Mouse (Mus musculus) kidney, postnatal 0 days (tissue): Measurements from ENCODE around the gene Dnajc16. TPM values are rescaled to one million over a fixed set of nuclear protein-coding genes. Genes with fewer than 3 reads are reported as not detected.

Source experiments
- ATAC-seq: fragments of 200-750 bp; cut with Nextera tagmentation; replicated peaks from 2 replicates; pipeline ENCODE4 v1.8.0; 2017; ENCODE audit warnings: low read depth, moderate number of reproducible peaks, moderate TSS enrichment, moderate library complexity; ENCODE audit not compliant: low FRiP score
- DNase-seq: peaks from one replicate; pipeline ENCODE4 v3.0.0-alpha.2; 2016; ENCODE audit warnings: low spot score
- H3K27ac ChIP-seq: fragments of 300-500 bp; sonication (generic); 2 replicates; pipeline ENCODE4 v1.5.1; 2014; ENCODE audit warnings: mild to moderate bottlenecking
- H3K27me3 ChIP-seq: fragments of 300-500 bp; sonication (generic); 2 replicates; pipeline ENCODE4 v1.6.1; 2014; ENCODE audit warnings: low read length, mixed read lengths; ENCODE audit not compliant: insufficient read depth
- H3K36me3 ChIP-seq: fragments of 300-500 bp; sonication (generic); 2 replicates; pipeline ENCODE4 v1.6.1; 2014; ENCODE audit warnings: low read length, mixed read lengths; ENCODE audit not compliant: insufficient read depth
- H3K4me1 ChIP-seq: fragments of 300-500 bp; sonication (generic); replicated peaks from 2 replicates; pipeline ENCODE4 v1.6.1; 2014; ENCODE audit warnings: antibody characterized with exemption, low read length, mixed read lengths; ENCODE audit not compliant: insufficient read depth
- H3K4me2 ChIP-seq: fragments of 300-500 bp; sonication (generic); 2 replicates; pipeline ENCODE4 v1.6.1; 2014; ENCODE audit warnings: mild to moderate bottlenecking, low read length, moderate library complexity, mixed read lengths
- H3K4me3 ChIP-seq: fragments of 300-500 bp; sonication (generic); replicated peaks from 2 replicates; pipeline ENCODE4 v1.5.1; 2014; ENCODE audit warnings: low read depth, low read length
- H3K9ac ChIP-seq: fragments of 300-500 bp; sonication (generic); 2 replicates; pipeline ENCODE4 v1.6.1; 2014; ENCODE audit warnings: low read depth, low read length
- H3K9me3 ChIP-seq: fragments of 300-500 bp; sonication (generic); replicated peaks from 2 replicates; pipeline ENCODE4 v1.6.1; 2016; ENCODE audit warnings: low read length, inconsistent platforms, mixed read lengths
- CTCF ChIP-seq: IDR thresholded peaks from 2 replicates; pipeline ENCODE4 v1.5.1; 2016; ENCODE audit warnings: antibody characterized with exemption, low read depth, mild to moderate bottlenecking, moderate library complexity
- WGBS: fragments of 180-500 bp; shearing (Covaris S2); extraction: QIAGEN DNeasy Blood & Tissue Kit; methylation state at CpG from one replicate; pipeline ENCODE4 v1.1.7; 2014; 5-methylcytosine and 5-hydroxymethylcytosine counted together
- polyA plus RNA-seq: library from polyadenylated mRNA; unstranded; fragments of >200 nt; fragmentation: Nextera tagmentation; extraction: Ambion mirVana; gene quantifications from 2 replicates; pipeline ENCODE4 v1.2.1, GENCODE M21; 2015

The Dnajc16 gene
- polyA plus RNA-seq, 1 experiment from 2014 or later, result 5.2 TPM

- Histone ChIP-seq H3K4me2 (no peak overlapping the region), H3K4me3 (no peak overlapping the region), H3K36me3 (peaks cover 24% of the 10 kb centered on the region), H3K9me3 (no peaks in the 10 kb centered on the region), H3K27me3 (no peaks in the 10 kb centered on the region), H3K4me1 (peaks cover 2% of the 10 kb centered on the region; the same call in 1 of the 2 replicates), H3K27ac (no peak overlapping the region), H3K9ac (no peak overlapping the region)
- WGBS, result 85% methylated on average over 13 of the region's 13 CpGs
- ATAC-seq, result no peak
- no peak for DNase-seq
- no peak for TF ChIP-seq CTCF
Measured at GRCm38 (mm10) chr4:141762102-141762598, 28.6 kb downstream of the Dnajc16 start.

- no peak overlapping the region for H3K9ac ChIP-seq
- H3K4me2 ChIP-seq, result no peak overlapping the region
- no peak for DNase-seq
- no peak for ATAC-seq
- H3K4me3 ChIP-seq, result no peak overlapping the region
- no peaks in the 10 kb centered on the region for H3K9me3 ChIP-seq
- H3K27ac ChIP-seq, result no peak overlapping the region
- WGBS, result 83% methylated on average over 4 of the region's 4 CpGs
- TF ChIP-seq CTCF, result no peak
- H3K4me1 ChIP-seq, result no peaks in the 10 kb centered on the region
- H3K36me3 ChIP-seq, result peaks cover 18% of the 10 kb centered on the region
- H3K27me3 ChIP-seq, result no peaks in the 10 kb centered on the region
Measured at GRCm38 (mm10) chr4:141760942-141761341, 29.8 kb downstream of the Dnajc16 start.

- Histone ChIP-seq H3K4me3 (no peak overlapping the region), H3K27me3 (no peaks in the 10 kb centered on the region), H3K27ac (no peak overlapping the region), H3K9ac (no peak overlapping the region), H3K4me2 (no peak overlapping the region), H3K36me3 (peaks cover 18% of the 10 kb centered on the region), H3K4me1 (no peaks in the 10 kb centered on the region), H3K9me3 (no peaks in the 10 kb centered on the region)
- TF ChIP-seq CTCF, result no peak
- WGBS, result 70% methylated on average over 6 of the region's 6 CpGs
- ATAC-seq (no peak), DNase-seq (no peak)
Measured at GRCm38 (mm10) chr4:141758874-141759542, 31.7 kb downstream of the Dnajc16 start.

GRCm38 (mm10) chr4:141757124-141757523 is 33.6 kb downstream of the Dnajc16 start:
- Histone ChIP-seq H3K9me3 (no peaks in the 10 kb centered on the region), H3K4me1 (no peaks in the 10 kb centered on the region), H3K4me2 (no peak overlapping the region), H3K9ac (no peak overlapping the region), H3K27me3 (no peaks in the 10 kb centered on the region), H3K27ac (no peak overlapping the region), H3K36me3 (peaks cover 2% of the 10 kb centered on the region; the same call in 1 of the 2 replicates), H3K4me3 (no peak overlapping the region)
- no peak for TF ChIP-seq CTCF
- ATAC-seq (no peak), DNase-seq (no peak)
- 90% methylated on average over 3 of the region's 3 CpGs for WGBS

GRCm38 (mm10) chr4:141755375-141755930 is 35.3 kb downstream of the Dnajc16 start:
- H3K27ac ChIP-seq, result 0 out of 2 replicates have a peak overlapping the region, but pooled peaks have one; percentile 25
- no peak overlapping the region for H3K9ac ChIP-seq
- WGBS, result 85% methylated on average over 19 of the region's 19 CpGs
- H3K4me3 ChIP-seq, result no peak overlapping the region
- H3K4me2 ChIP-seq, result no peak overlapping the region
- no peak for TF ChIP-seq CTCF
- no peaks in the 10 kb centered on the region for H3K4me1 ChIP-seq
- no peaks in the 10 kb centered on the region for H3K9me3 ChIP-seq
- H3K27me3 ChIP-seq, result no peaks in the 10 kb centered on the region
- no peaks in the 10 kb centered on the region for H3K36me3 ChIP-seq
- no peak for DNase-seq
- ATAC-seq, result peak; percentile 55; the same call in 1 of the 2 replicates

- Histone ChIP-seq H3K4me3 (no peak overlapping the region), H3K36me3 (no peaks in the 10 kb centered on the region), H3K27ac (no peak overlapping the region), H3K4me1 (0 out of 2 replicates have a peak, but pooled peaks cover under 1% of the 10 kb centered on the region), H3K9me3 (no peaks in the 10 kb centered on the region), H3K9ac (no peak overlapping the region), H3K4me2 (no peak overlapping the region), H3K27me3 (no peaks in the 10 kb centered on the region)
- 9% methylated on average over 4 of the region's 4 CpGs for WGBS
- DNase-seq, result peak; percentile 44
- TF ChIP-seq CTCF, result no peak
- no peak for ATAC-seq
Measured at GRCm38 (mm10) chr4:141752076-141752421, 38.7 kb downstream of the Dnajc16 start.
